Mouse (Mus musculus) frontal cortex, adult (tissue): Measurements from ENCODE around the gene Kctd11.

ENCODE experiments used
- ATAC-seq: cut with Nextera tagmentation; 2 replicates; pipeline ENCODE4 v1.9.2; 2017; ENCODE audit warnings: mild to moderate bottlenecking, moderate library complexity, mixed read lengths; ENCODE audit not compliant: low TSS enrichment

The Kctd11 gene

DNA sequence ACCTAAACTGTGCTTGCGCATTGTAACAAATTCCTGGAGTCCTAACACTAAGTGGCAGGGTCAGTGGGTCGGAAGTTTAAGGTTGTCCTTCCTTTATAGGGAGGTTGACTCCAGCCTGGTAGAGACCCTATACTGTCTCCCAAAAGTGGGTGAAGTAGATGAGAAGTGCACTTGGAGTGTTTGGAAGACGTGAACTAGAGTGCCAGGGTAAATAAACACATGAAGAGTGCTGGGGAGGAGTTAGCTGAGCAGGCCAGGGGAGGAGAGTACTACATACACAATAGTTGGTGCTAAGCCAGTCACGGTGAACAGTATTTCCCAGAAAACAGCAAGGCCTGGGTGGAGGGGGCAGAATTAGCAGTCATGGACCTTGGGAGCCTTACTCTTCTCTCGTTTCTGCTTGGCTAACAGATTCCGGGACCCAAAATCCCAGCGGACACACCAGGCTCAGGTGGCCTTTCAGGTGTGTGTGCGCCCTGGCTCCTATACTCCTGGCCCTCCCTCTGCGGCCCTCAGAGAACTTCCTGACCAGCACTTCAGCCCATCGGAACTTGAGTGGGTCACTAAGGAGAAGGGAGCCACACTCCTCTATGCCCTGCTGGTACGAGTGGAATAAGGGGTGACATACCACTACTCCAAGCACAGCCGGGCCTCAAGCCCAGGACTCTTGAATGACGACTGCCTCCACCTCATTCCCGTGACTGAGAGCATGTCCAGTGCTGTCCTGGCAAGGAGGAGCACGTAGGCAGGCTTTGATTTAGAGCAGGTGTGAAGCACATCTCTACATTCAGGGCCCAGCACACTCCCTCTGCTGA, 31.7 kb upstream of the Kctd11 start:
- no peak for ATAC-seq

DNA sequence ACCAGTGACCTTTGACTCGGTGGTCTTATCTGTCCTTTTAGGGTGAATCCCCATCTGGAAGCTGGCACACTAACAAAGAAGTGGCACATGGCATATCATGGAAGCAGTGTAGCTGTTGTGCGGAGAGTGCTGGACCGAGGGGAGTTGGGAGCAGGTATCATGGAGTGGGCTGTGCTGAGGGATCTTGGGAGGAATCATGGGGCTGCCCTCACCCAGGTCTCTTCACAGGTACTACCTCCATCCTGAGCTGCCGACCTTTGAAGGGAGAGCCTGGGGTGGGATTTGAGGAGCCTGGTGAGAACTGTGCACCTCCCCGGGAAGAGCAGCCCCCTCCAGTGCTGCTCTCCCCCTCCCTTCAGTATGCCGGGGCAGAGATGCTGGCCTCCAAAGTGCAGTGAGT, 30.5 kb upstream of the Kctd11 start:
- ATAC-seq = no peak

DNA sequence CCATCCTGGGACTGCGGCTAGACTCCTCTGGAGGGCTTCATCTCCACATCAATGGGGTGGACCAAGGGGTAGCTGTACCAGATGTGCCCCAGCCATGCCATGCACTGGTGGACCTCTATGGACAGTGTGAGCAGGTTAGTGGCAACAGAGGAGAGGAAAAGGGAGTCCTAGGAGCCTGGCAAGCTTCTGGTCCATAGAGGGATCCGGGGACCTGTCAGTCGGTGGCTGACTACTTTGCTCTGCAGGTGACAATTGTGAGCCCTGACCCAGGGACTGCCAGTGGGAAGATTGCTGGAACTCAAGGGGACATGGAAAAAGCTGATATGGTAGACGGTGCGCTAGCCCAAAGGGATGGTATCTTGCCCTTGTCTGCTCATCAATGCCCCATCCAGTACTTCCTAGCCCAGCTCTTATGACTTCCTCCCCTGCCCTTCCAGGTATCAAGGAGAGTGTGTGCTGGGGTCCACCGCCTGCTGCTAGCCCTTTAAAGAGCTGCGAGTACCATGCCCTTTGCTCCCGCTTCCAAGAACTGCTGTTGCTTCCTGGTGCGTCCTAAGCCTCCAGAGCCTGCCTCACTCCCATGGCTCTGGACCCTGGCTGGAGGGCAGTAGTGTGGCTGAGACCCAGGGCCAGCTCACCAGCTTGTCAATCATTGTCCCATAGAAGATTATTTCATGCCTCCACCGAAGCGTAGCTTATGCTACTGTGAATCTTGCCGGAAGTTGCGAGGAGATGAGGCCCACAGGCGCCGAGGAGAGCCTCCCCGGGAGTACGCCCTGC, 29.8 kb upstream of the Kctd11 start:
- no peak for ATAC-seq

DNA sequence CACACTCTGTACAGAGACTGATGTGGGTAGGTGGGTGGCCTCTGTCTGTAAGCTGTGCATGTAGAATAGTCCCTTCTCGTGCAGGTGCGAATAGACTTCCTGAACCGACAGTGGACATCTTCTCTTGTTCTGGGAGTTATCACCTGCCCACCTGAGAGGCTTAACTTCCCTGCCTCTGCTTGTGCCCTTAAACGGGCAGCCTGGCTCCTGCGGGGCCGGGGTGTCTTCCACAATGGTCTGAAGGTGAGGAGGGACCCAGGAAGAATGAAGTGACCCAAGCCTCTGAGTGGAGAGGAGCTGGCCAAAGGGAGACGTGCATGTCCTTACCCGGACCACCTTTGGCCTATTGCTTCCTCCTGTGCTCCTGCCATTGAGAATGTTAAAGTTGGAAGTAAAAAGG, 29.0 kb upstream of the Kctd11 start:
- no peak for ATAC-seq

DNA sequence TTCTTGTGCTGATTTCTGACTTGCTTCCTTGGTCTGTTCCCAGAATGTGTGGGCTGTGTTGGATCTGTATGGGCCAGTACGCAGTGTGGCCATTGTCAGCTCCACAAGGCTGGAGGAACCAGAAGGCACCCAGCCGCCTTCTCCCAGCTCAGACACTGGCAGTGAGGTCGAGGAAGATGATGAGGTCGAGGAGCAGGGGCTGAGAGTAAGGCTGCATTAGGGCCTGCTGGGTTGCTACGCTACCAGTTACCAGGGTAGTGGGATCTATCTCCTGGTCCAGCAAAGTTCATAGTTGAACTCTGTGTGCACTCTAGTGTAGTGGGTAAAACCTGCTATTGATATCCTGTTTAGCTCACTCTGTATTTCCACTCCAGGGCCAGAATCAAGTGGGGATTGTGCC, 28.0 kb upstream of the Kctd11 start:
- ATAC-seq = no peak

DNA sequence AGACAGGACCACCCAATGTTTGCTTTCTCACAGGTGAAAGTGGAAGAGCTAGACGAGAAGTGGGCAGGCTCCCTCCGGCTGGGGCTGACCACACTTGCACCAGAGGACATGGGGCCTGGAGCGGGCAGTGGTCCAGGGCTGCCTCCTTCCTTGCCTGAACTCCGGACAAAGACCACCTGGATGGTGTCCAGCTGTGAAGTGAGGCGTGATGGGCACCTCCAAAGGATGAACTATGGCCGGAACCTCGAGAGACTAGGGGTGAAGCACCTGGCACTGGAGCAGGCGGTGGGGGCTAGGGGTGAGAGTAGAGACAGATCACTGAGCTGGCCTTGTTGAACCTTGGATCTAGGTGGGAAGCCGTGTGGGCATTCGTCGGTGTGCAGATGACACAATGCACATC, 27.4 kb upstream of the Kctd11 start:
- ATAC-seq = no peak

DNA sequence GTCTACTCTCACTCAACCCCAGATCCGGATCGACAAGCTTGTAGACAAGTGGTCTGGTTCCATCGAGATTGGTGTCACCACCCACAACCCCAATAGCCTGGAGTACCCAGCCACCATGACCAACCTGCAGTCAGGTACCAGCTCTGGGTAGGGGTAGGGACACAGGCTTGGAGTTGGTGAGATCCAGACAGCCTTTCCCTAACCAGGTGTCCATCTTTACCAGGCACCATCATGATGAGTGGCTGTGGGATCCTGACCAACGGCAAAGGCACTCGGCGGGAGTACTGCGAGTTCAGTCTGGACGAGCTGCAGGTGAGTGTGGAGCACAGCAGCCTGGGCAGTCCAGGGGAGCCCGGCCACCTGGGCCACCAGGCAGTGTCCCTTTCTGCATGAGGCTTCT, 23.1 kb upstream of the Kctd11 start:
- ATAC-seq = no peak

DNA sequence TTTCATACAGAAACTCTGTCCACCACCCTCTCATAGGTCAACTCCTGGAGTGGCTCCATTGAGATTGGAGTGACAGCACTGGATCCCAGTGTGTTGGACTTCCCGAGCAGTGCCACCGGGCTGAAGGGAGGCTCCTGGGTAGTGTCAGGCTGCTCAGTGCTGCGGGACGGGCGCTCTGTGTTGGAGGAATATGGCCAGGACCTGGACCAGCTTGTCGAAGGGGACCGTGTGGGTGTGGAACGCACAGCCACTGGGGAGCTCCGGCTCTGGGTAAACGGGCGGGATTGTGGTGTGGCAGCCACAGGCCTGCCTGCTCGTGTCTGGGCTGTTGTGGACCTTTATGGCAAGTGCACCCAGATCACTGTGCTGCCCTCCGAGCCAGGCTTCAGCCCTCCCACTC, 21.8 kb upstream of the Kctd11 start:
- no peak for ATAC-seq

DNA sequence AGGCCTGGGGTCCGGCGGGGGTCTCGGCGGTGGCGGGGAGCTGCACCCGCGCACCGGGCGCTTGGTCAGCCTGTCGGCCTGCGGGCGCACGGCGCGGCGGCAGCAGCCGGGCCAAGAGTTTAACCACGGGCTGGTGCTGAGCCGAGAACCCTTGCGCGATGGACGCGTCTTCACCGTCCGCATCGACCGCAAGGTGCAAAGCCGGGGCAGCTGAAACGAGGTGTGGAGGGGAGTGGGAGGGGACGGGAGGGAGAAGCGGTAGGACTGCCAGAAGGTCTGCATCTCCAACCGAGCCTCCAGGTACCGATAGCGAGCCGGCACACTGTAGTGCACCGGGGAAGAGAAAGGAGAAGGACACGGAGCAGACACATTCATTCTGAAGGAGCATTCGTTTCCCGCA, 20.8 kb upstream of the Kctd11 start:
- ATAC-seq = no peak

DNA sequence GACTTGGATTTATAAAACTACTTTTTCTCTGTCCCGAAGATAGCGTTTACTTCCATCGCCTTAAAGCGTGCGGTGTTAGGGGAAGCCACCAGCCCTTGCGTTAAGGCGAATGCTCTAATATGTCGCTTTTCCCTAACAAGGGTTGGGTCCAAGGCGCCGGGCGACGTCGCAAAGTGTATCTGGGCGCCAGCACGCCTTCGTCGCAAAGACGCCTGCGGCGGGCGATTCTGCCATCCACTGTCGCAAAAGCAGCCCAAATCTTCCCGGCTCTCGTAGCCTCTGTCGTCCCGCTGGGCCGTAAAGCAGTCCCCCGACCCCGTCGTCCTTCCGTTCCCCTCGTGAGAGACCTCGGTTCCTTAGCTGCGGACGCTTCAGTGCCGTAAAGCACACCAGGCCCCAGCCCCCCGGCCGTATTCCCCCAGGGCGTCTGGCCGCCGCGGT, 20.2 kb upstream of the Kctd11 start:
- peak; percentile 79 for ATAC-seq

DNA sequence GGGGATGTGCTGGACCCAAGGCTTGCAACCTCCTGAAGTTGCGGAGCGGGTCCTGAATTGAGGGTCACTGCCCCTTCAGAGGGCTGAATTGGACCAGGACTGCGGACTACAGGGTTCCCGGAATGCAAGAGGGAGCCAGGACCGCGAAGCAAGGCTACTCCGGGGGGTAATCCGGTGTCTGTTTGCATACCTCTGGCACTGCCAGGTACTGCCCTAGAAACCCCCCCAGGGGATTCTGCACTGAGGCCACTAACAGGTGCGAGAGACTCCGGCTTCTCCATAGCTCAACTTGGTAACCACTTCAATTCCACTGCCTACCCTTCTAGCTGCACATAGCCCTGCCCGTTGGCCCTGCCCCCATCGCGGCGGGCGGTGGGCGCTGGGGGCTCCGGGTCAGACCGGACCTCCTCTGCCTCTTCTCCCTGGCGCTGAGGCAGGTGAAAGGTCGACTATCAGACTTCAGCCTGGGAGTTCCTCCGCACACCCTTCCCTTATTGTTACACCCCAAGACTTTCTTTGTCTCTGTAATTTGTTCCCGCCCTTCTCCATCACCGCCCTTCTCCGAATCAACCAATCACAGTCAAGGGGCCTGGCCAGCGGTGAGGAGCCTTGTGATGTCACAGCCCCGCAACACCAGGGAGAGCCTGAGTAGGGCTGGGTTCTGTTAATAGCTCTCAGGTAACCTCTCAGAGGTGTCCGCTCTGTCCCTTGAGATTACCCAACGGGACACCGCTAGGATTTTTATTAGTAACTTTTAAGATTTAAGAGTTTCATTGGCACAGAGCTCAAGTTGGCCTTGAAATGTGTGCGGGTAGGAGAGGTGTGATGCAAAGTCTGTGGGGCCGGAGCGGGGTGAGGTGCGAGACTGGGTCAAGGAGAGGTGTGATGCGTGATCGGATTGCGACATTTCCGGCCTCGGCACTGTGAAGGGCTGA, 19.5 kb upstream of the Kctd11 start, which contains the start of the genes 2810408A11Rik and Neurl4:
Gene 2810408A11Rik, minus strand, starts transcription at position 517 of the 935 bp plus-strand sequence.
Gene Neurl4, plus strand, starts transcription at position 602 of the 935 bp plus-strand sequence.
- peak; percentile 92 for ATAC-seq

DNA sequence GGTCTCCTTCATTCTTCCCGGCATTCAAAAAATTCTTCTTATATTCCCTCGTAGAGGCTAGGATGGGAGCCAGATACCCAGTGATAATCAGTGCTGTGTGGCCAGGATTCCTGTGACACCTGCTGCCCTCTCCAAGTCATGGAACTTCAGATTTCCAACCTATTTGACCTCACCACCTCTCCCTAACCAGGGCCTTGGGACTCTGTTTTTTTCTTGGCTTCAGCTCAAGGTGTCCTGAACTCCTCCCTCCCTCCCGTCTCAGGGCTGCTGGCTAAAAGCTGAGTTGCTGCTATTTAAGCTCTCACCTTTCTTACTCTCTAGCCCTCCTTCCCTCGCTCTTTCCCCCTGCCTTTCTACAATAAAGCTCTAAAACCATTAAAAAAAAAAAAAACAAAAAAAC, 18.7 kb upstream of the Kctd11 start:
- no peak for ATAC-seq

DNA sequence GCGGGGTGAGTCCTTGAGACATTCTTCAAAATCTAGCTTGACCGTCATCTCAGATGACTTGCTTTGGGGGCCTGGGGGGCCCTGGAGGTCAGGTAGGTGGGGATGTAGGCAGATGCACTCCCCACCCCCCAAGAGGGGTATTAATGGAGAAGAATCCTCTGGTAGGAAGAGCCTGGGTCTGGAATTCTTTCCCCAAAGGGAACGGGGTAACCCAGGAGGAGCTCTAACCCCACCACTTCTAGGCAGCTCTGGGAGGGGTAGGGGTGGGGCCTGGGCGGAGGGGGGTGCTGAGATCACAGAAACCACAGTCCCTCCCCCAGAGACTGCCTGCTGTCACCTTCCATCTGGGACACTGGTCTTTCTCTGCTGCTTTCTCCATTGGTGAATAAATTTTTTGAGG, 14.1 kb upstream of the Kctd11 start, which contains the start of gene Acap1:
Gene Acap1, minus strand, starts transcription at position 249 of the 400 bp plus-strand sequence.
- ATAC-seq = no peak

DNA sequence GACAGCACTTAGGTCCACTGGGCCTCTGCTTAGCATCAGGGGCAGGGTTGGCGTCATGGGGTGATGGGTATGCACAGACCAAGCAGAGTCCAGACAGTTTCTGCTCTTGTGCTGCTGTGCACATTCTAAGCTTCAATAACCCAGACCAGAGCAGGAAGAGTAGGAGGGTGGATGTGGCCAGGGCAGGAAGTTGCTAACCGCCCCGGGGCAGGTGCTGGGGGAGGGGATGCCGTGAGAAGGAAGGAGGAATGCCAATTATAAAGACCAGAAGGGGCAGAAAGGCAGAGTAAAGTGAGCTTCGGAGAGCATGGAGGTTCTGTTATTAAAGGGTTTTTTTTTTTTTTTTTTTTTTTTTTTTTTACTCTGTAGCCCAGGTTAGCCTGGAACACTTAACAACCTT, 13.5 kb upstream of the Kctd11 start:
- ATAC-seq = no peak

DNA sequence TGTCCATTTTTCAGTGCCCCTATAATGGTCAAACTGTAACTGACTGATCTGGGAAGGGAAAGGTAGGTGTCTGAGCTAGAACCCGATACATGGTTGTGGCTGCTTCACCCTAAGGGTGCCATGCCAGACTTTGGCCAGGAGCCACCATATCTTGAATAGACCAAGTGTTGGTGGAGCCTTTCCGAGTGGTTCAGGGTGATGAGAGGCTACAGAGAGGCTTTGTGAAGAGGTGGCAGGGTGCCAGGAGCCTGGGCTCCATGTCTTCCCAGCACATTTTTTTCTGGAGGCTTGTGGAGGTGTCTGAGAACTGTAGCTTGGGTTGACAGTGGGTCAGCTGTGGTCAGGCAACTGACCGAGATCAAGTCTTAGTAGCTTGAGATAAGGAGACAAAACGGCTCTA, 10.3 kb upstream of the Kctd11 start:
- ATAC-seq = no peak

DNA sequence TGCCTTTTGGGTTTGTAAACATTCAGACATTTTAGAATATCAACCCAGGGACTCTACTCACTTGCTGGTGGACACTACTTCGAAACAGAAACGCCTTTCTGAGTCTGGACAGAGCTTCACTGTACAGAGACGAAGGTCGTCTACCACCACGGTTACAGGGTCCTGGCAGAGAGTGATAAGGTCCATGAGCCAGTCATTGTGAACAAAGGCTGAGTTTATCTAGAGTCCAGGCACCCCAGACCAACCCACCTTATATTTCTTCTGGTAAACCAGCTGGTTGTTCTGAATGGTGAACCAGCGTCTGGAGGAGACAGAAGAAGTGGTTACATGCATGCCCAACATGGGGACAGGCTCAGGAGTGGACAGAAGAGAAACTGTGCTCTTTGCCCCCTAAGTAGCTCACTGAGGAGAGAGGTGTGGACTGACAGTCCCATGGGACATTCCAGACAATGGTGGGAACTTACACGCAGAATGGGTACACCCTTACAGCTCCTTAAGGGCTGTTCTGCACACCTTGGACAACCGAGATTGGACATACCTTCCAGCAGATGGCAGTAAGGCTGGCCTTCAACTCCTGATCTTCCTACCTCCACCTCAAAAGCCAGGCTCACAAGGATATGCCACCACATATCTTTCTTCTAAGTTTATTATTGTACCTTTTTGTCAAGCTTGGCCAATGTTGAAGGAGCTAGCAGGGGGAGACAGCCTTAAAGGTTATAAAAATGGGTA, 5.9 kb upstream of the Kctd11 start:
- no peak for ATAC-seq

DNA sequence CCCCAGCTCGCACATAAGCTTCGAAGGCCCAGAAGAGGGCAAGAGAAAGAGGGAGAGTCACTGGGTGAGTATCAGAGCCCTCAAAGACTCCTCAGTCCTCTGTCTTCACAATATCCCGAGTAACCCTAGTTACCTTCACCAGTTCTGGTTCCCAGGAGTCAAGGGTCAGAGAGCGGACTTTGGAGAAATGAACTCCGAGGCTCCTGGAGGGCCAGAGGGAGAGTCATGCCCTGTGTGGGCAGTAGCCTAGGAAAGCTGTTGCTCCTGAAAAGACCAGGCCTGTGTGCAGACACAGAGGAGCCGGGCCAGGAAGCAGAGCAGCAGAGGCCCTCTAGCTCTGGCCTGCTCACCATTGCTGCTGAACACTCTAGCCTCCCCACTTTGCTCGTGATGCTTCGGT, 3.5 kb upstream of the Kctd11 start:
- ATAC-seq = no peak

DNA sequence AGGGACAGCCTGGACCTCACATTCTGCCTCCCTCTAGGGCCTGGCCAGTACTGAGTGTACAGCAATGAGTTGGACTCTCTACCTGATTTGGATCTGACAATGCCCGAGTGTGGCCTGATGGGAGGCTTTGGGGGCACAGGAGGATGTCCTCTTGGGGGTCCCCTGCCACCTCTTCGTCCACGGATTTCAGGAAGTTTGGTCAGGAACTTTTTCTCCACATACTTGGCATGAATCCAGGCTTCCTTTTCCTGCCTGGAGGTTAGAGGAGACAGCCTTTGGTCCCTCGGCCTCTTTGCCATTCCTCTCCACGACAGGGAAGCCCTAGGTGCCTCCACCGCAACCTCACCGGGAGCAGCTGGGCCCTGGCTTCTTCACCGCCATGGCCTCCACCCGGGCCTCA, 3.0 kb upstream of the Kctd11 start:
- ATAC-seq = no peak

DNA sequence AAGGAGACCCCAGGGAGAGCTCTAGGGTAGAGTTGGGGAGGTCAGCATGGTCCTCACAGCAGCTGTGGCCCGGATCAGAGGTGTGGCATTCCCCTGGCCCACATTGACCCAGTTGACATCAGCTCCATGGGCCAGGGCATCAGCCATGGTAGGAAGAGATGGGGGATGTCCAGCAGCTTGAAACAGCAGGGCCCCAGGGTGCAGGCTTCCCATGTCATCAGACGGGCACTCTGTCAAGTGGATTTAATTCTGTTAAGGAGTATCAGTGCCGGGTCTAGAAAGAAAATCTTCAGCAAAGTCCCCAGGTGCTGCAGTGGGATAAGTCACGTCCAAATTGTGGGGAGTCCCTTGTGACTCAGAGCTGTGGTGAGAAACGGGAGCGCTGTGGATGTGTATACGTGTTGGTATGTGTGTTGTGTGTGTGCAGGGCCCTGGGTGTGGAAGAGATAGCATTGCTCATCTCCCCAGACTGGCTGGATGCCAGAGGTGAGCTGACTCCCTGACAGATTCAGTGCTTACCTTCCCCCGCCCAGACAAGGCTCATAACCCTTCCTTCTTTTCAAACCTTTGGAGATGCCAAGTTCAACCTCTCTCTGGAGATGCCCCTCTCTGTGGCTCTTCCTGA, 2.4 kb upstream of the Kctd11 start:
- no peak for ATAC-seq

DNA sequence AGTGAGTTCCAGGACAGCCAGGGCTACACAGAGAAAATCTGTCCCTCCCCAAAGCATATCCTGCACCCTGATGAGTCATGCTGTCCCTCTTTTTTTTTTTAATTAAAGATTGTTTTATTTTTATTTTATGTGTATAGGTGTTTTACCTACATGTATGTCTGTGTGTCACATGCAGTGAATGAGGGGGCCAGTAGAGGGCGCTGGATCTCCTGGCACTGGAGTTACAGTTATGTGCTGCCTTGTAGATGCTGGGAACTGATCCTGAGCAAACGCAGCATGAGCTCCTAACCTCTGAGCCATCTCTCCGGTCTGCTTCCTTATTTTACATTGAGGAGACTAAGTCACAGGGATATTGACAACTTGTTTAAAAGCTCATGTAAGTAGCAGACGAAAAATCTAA, 1.9 kb upstream of the Kctd11 start:
- ATAC-seq = no peak
